Mouse (Mus musculus): ENCODE measurements around the gene Nav2. TPM values are rescaled to one million over a fixed set of nuclear protein-coding genes. Genes with fewer than 3 reads are reported as not detected.

Gene Nav2
- polyA plus RNA-seq, 1 experiment from 2014 or later: 26.2 TPM

DNA sequence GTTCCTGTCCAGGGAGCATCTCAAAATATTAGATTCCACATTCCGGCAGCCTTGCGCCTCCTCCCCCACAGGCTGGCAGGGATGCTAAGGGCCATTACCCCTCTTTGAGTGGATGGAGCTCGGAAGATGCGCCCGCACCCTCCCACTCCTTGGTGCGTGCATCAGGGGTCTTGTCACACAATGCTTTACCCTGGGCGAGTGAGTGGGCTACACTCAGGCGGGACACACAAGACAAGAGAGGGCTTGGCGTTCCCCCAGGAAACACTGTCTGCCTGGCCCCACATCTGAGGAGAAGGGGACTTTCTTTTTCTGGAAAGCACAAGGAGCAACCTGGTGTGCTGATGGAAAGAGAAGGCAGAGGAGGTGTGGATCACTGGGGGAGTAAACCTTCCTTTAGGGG, 631.7 kb downstream of the Nav2 start:
- no peak overlapping the region for H3K4me3 ChIP-seq
- WGBS: 74% methylated on average over 9 of the region's 9 CpGs

DNA sequence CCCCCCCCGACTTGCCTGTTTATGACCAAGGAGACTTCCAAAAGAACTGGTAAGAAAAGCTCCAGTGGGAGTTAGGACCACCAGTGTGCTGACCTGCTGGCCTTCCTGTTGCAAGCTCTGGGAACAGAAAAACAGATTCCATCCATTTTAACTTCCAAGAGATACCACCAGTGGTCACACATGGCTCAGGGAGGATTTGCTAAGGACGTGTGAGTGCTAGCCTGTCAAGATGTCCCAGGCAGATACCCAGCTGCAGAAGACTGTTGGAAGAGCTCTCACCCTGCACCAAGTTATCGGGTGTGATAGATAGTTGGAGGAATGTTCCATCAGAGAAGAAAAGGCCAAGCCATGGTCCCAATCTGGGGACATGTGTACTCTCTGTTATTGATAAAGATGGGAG, 633.6 kb downstream of the Nav2 start:
- no peak overlapping the region for H3K4me2 ChIP-seq
- 92% methylated on average over 3 of the region's 3 CpGs for WGBS
- H3K9ac ChIP-seq: no peak overlapping the region
- no peak for ATAC-seq (replicated peaks)
- H3K36me3 ChIP-seq (replicated peaks): no peaks in the 10 kb centered on the region
- peaks cover 10% of the 10 kb centered on the region for H3K4me1 ChIP-seq
- H3K27ac ChIP-seq: no peak overlapping the region
- no peaks in the 10 kb centered on the region for H3K9me3 ChIP-seq
- H3K27me3 ChIP-seq (replicated peaks): no peaks in the 10 kb centered on the region
- no peak overlapping the region for H3K4me3 ChIP-seq

More for the DNA sequence above, 631.7 kb downstream of the Nav2 start:
- no peaks in the 10 kb centered on the region for H3K9me3 ChIP-seq
- H3K27me3 ChIP-seq (replicated peaks): no peaks in the 10 kb centered on the region
- H3K4me2 ChIP-seq: no peak overlapping the region
- no peak overlapping the region for H3K27ac ChIP-seq
- no peak for ATAC-seq (replicated peaks)
- peaks cover 7% of the 10 kb centered on the region for H3K4me1 ChIP-seq
- H3K36me3 ChIP-seq (replicated peaks): no peaks in the 10 kb centered on the region
- no peak overlapping the region for H3K9ac ChIP-seq

DNA sequence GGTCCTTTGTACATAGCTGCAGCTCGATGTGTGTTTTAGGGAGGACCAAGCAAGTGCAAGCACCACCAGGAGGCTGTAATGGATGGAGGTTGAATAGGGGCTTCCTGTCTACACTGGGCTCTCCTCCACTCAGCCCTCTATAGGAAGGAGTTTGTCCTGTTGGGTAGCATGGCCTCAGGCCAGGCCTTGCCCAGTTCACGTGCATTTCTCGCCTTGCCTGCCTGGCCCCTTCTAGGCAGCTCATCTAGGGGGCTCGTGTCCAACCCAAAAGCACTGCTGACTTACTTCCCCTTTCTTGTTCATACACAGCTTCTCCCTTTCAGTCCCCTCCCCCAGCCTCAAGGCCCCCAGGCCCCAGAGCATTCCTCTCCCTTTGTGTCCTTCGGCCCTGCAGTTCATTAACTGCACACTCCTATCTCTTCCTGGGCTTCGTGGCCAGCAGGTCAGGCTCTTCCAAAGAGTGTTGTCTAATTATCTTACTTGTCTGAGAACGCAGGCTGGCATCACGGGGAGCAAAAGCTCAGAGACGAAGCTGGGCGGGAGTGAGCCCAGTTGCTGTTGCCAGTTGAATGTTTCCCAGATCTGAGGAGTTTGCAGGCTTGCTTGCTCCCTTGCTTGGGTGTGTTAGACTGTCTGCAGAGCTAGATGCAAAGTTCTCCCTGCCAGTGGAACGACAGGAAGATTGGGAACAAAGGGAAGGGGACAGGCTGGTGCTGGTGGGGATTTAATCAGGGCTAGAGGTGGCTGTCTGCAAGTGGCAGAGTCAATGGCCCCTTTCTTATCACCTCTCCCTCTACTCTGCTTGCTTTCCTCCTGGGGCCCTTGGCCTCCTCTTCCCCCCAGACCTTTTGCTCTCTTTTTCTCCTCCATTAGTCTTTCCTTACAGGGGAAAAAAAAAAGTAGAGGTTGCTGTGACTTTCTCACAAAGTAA, 636.5 kb downstream of the Nav2 start:
- H3K27me3 ChIP-seq (replicated peaks): no peaks in the 10 kb centered on the region
- H3K36me3 ChIP-seq (replicated peaks): no peaks in the 10 kb centered on the region; the same call in 1 of the 2 replicates
- ATAC-seq (replicated peaks): peak; percentile 48; the same call in 1 of the 2 replicates
- no peak overlapping the region for H3K9ac ChIP-seq
- no peak overlapping the region for H3K4me3 ChIP-seq
- peaks cover 10% of the 10 kb centered on the region for H3K4me1 ChIP-seq
- 20% methylated on average over 11 of the region's 11 CpGs for WGBS
- no peaks in the 10 kb centered on the region for H3K9me3 ChIP-seq
- no peak overlapping the region for H3K27ac ChIP-seq
- no peak overlapping the region for H3K4me2 ChIP-seq

DNA sequence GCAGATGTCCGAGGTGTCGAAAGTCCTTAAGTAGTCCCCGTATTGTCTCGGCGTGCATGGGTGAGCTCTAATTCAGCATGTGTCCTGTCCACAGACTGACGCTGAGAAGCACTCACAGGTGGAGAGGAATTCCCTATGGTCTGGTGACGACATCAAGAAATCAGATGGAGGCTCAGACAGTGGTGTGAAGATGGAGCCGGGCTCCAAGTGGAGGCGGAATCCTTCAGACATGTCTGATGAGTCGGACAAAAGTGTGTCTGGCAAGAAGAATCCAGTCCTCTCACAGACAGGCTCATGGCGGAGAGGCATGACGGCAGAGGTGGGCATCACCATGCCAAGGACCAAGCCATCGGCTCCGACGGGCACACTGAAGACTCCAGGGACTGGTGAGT, 637.2 kb downstream of the Nav2 start:
- no peak for ATAC-seq (replicated peaks)
- no peak overlapping the region for H3K9ac ChIP-seq
- H3K36me3 ChIP-seq (replicated peaks): no peaks in the 10 kb centered on the region; the same call in 1 of the 2 replicates
- peaks cover 10% of the 10 kb centered on the region for H3K4me1 ChIP-seq
- WGBS: 71% methylated on average over 15 of the region's 15 CpGs
- no peak overlapping the region for H3K4me3 ChIP-seq
- no peaks in the 10 kb centered on the region for H3K27me3 ChIP-seq (replicated peaks)
- no peak overlapping the region for H3K4me2 ChIP-seq
- no peaks in the 10 kb centered on the region for H3K9me3 ChIP-seq
- H3K27ac ChIP-seq: no peak overlapping the region

DNA sequence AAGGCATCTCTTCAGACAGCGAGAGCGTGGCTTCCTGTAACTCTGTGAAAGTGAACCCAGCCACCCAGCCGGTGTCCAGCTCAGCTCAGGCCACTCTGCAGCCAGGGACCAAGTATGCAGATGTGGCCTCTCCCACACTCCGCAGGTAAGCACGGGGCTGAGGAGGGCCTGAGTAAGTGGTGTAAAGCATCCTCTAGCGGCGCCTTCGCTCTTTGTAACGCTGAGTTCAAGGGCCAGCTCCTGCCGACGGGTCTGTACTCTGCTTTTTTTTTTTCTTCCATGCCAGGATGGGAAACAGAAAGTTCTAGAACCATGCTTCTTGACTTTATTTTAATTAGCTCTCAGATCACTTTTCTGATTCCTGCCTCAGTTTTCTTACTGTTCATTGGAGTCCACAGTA, 639.9 kb downstream of the Nav2 start:
- Histone ChIP-seq H3K27me3 (replicated peaks) (no peaks in the 10 kb centered on the region), H3K4me2 (no peak overlapping the region), H3K4me1 (peaks cover 10% of the 10 kb centered on the region), H3K9ac (no peak overlapping the region), H3K9me3 (no peaks in the 10 kb centered on the region), H3K27ac (no peak overlapping the region), H3K4me3 (no peak overlapping the region), H3K36me3 (replicated peaks) (no peaks in the 10 kb centered on the region; the same call in 1 of the 2 replicates)
- no peak for ATAC-seq (replicated peaks)
- 93% methylated on average over 11 of the region's 11 CpGs for WGBS

- H3K9me3 ChIP-seq: no peaks in the 10 kb centered on the region
- no peak overlapping the region for H3K4me2 ChIP-seq
- no peaks in the 10 kb centered on the region for H3K27me3 ChIP-seq (replicated peaks)
- no peak overlapping the region for H3K9ac ChIP-seq
- 61% methylated on average over 11 of the region's 11 CpGs for WGBS
- H3K4me3 ChIP-seq: no peak overlapping the region
- no peak for ATAC-seq (replicated peaks)
- H3K27ac ChIP-seq: no peak overlapping the region
- no peaks in the 10 kb centered on the region for H3K4me1 ChIP-seq
- 0 out of 2 replicates have a peak, but pooled peaks cover 1% of the 10 kb centered on the region for H3K36me3 ChIP-seq (replicated peaks)
These were observed 644.9 kb downstream of the Nav2 start for GRCm38 (mm10) chr7:49553236-49553981.

- no peak for ATAC-seq (replicated peaks)
- Histone ChIP-seq H3K4me3 (no peak overlapping the region), H3K4me2 (no peak overlapping the region), H3K9ac (no peak overlapping the region), H3K36me3 (replicated peaks) (0 out of 2 replicates have a peak, but pooled peaks cover 6% of the 10 kb centered on the region), H3K27me3 (replicated peaks) (no peaks in the 10 kb centered on the region), H3K9me3 (no peaks in the 10 kb centered on the region), H3K27ac (no peak overlapping the region), H3K4me1 (peaks cover 5% of the 10 kb centered on the region; the same call in 1 of the 2 replicates)
- WGBS: 85% methylated on average over 12 of the region's 12 CpGs
These were observed 649.7 kb downstream of the Nav2 start for GRCm38 (mm10) chr7:49558240-49558640.

DNA sequence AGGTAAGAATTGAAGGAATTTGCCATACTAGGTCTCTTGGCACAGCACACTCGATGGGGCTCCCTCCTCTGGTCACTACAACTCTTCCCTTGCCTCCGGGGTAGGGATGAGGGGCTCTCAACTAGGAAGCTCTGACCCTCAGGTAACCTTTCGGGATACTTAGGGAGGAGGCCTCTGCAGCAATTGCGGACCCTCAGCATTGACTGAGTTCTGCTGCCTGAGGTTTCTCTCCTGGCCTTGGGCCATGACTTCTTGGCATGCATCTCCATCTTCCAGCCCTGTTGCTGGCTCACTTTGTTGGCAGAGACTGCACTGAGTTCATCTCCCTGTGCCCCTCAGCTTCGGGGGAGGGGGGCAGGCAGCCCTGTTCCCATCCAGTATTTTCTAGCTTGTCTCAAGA, 650.4 kb downstream of the Nav2 start:
- Histone ChIP-seq H3K9me3 (no peaks in the 10 kb centered on the region), H3K27me3 (replicated peaks) (no peaks in the 10 kb centered on the region), H3K27ac (no peak overlapping the region), H3K4me1 (peaks cover 5% of the 10 kb centered on the region; the same call in 1 of the 2 replicates), H3K9ac (no peak overlapping the region), H3K4me2 (no peak overlapping the region), H3K36me3 (replicated peaks) (0 out of 2 replicates have a peak, but pooled peaks cover 6% of the 10 kb centered on the region), H3K4me3 (no peak overlapping the region)
- 89% methylated on average over 5 of the region's 5 CpGs for WGBS
- ATAC-seq (replicated peaks): no peak

- H3K4me1 ChIP-seq: peaks cover 5% of the 10 kb centered on the region; the same call in 1 of the 2 replicates
- WGBS: 66% methylated on average over 4 of the region's 4 CpGs
- H3K4me3 ChIP-seq: no peak overlapping the region
- no peak overlapping the region for H3K4me2 ChIP-seq
- H3K36me3 ChIP-seq (replicated peaks): 0 out of 2 replicates have a peak, but pooled peaks cover 6% of the 10 kb centered on the region
- H3K27me3 ChIP-seq (replicated peaks): no peaks in the 10 kb centered on the region
- no peak overlapping the region for H3K9ac ChIP-seq
- no peak for ATAC-seq (replicated peaks)
- H3K9me3 ChIP-seq: no peaks in the 10 kb centered on the region
- no peak overlapping the region for H3K27ac ChIP-seq
These were observed 651.5 kb downstream of the Nav2 start for GRCm38 (mm10) chr7:49560012-49560411.

GRCm38 (mm10) chr7:49562404-49562803, 653.9 kb downstream of the Nav2 start:
- no peak overlapping the region for H3K4me3 ChIP-seq
- H3K4me2 ChIP-seq: no peak overlapping the region
- H3K9ac ChIP-seq: no peak overlapping the region
- no peak overlapping the region for H3K27ac ChIP-seq
- H3K27me3 ChIP-seq (replicated peaks): no peaks in the 10 kb centered on the region
- WGBS: 92% methylated on average over 4 of the region's 4 CpGs
- no peak for ATAC-seq (replicated peaks)
- H3K36me3 ChIP-seq (replicated peaks): peaks cover 11% of the 10 kb centered on the region; the same call in 1 of the 2 replicates
- H3K9me3 ChIP-seq: no peaks in the 10 kb centered on the region
- peaks cover 5% of the 10 kb centered on the region; the same call in 1 of the 2 replicates for H3K4me1 ChIP-seq

- Histone ChIP-seq H3K4me1 (peaks cover 5% of the 10 kb centered on the region; the same call in 1 of the 2 replicates), H3K36me3 (replicated peaks) (peaks cover 11% of the 10 kb centered on the region; the same call in 1 of the 2 replicates), H3K4me2 (no peak overlapping the region), H3K27me3 (replicated peaks) (no peaks in the 10 kb centered on the region), H3K27ac (no peak overlapping the region), H3K9me3 (no peaks in the 10 kb centered on the region), H3K4me3 (no peak overlapping the region), H3K9ac (no peak overlapping the region)
- ATAC-seq (replicated peaks): no peak
- 83% methylated on average over 8 of the region's 8 CpGs for WGBS
These were observed 654.3 kb downstream of the Nav2 start for GRCm38 (mm10) chr7:49562851-49563250.

- Histone ChIP-seq H3K4me3 (no peak overlapping the region), H3K27me3 (replicated peaks) (no peaks in the 10 kb centered on the region), H3K4me1 (no peaks in the 10 kb centered on the region), H3K9ac (no peak overlapping the region), H3K4me2 (no peak overlapping the region), H3K27ac (no peak overlapping the region), H3K9me3 (no peaks in the 10 kb centered on the region), H3K36me3 (replicated peaks) (peaks cover 5% of the 10 kb centered on the region; the same call in 1 of the 2 replicates)
- no peak for ATAC-seq (replicated peaks)
- 96% methylated on average over 11 of the region's 11 CpGs for WGBS
These were observed 656.6 kb downstream of the Nav2 start for GRCm38 (mm10) chr7:49565084-49565483.
